Mouse (Mus musculus): ENCODE results near the gene Cep152. TPM values are rescaled to one million over a fixed set of nuclear protein-coding genes. Genes with fewer than 3 reads are reported as not detected.

The Cep152 gene
- polyA plus RNA-seq, 1 experiment from 2014 or later: 3.2 TPM

GRCm38 (mm10) chr2:125662517-125662916 is 37.6 kb upstream of the Cep152 start:
- WGBS: 94% methylated on average over 3 of the region's 3 CpGs
- no peaks in the 10 kb centered on the region for H3K4me1 ChIP-seq (ENCODE audit: control insufficient read depth, insufficient read depth, low read length)
- no peak overlapping the region for H3K4me2 ChIP-seq (ENCODE audit: low read length)
- no peak overlapping the region for H3K9ac ChIP-seq (ENCODE audit: low read length)
- H3K4me3 ChIP-seq (ENCODE audit: low read depth, low read length): no peak overlapping the region
- ATAC-seq: no peak
- no peaks in the 10 kb centered on the region for H3K36me3 ChIP-seq (ENCODE audit: control insufficient read depth, insufficient read depth, low read length)
- no peaks in the 10 kb centered on the region for H3K27me3 ChIP-seq (replicated peaks; ENCODE audit: control insufficient read depth, insufficient read depth, low read length)
- no peak for DNase-seq (ENCODE audit: low spot score)
- H3K27ac ChIP-seq (ENCODE audit: low read depth, low read length): no peak overlapping the region
- H3K9me3 ChIP-seq (replicated peaks; ENCODE audit: control insufficient read depth, low read length): no peaks in the 10 kb centered on the region

- no peak overlapping the region for H3K27ac ChIP-seq (ENCODE audit: low read depth, low read length)
- DNase-seq (ENCODE audit: low spot score) (no peak), ATAC-seq (no peak)
- no peaks in the 10 kb centered on the region for H3K9me3 ChIP-seq (replicated peaks; ENCODE audit: control insufficient read depth, low read length)
- peak overlapping the region; percentile 49 for H3K4me2 ChIP-seq (ENCODE audit: low read length)
- H3K36me3 ChIP-seq (ENCODE audit: control insufficient read depth, insufficient read depth, low read length): no peaks in the 10 kb centered on the region
- no peak overlapping the region for H3K4me3 ChIP-seq (ENCODE audit: low read depth, low read length)
- WGBS: 78% methylated on average over 4 of the region's 4 CpGs
- H3K9ac ChIP-seq (ENCODE audit: low read length): no peak overlapping the region
- no peaks in the 10 kb centered on the region for H3K4me1 ChIP-seq (ENCODE audit: control insufficient read depth, insufficient read depth, low read length)
- no peaks in the 10 kb centered on the region for H3K27me3 ChIP-seq (replicated peaks; ENCODE audit: control insufficient read depth, insufficient read depth, low read length)
Measured at GRCm38 (mm10) chr2:125661156-125661555, 36.2 kb upstream of the Cep152 start.

GRCm38 (mm10) chr2:125660537-125661130 is 35.7 kb upstream of the Cep152 start:
- Histone ChIP-seq H3K36me3 (ENCODE audit: control insufficient read depth, insufficient read depth, low read length) (no peaks in the 10 kb centered on the region), H3K9ac (ENCODE audit: low read length) (0 out of 2 replicates have a peak overlapping the region, but pooled peaks have one; percentile 30), H3K27me3 (replicated peaks; ENCODE audit: control insufficient read depth, insufficient read depth, low read length) (no peaks in the 10 kb centered on the region), H3K9me3 (replicated peaks; ENCODE audit: control insufficient read depth, low read length) (no peaks in the 10 kb centered on the region), H3K4me1 (ENCODE audit: control insufficient read depth, insufficient read depth, low read length) (no peaks in the 10 kb centered on the region), H3K4me2 (ENCODE audit: low read length) (peak overlapping the region; percentile 49), H3K27ac (ENCODE audit: low read depth, low read length) (no peak overlapping the region), H3K4me3 (ENCODE audit: low read depth, low read length) (peak overlapping the region; percentile 9; the same call in 1 of the 2 replicates)
- ATAC-seq (peak; percentile 47; the same call in 1 of the 2 replicates), DNase-seq (ENCODE audit: low spot score) (no peak)
- WGBS: 46% methylated on average over 20 of the region's 20 CpGs

GRCm38 (mm10) chr2:125659823-125660536 is 35.1 kb upstream of the Cep152 start:
- 15% methylated on average over 10 of the region's 10 CpGs for WGBS
- H3K27me3 ChIP-seq (replicated peaks; ENCODE audit: control insufficient read depth, insufficient read depth, low read length): no peaks in the 10 kb centered on the region
- peak; percentile 86 for ATAC-seq
- no peak overlapping the region for H3K27ac ChIP-seq (ENCODE audit: low read depth, low read length)
- DNase-seq (ENCODE audit: low spot score): peak; percentile 91
- no peaks in the 10 kb centered on the region for H3K9me3 ChIP-seq (replicated peaks; ENCODE audit: control insufficient read depth, low read length)
- 0 out of 2 replicates have a peak overlapping the region, but pooled peaks have one; percentile 30 for H3K9ac ChIP-seq (ENCODE audit: low read length)
- peak overlapping the region; percentile 9; the same call in 1 of the 2 replicates for H3K4me3 ChIP-seq (ENCODE audit: low read depth, low read length)
- H3K4me1 ChIP-seq (ENCODE audit: control insufficient read depth, insufficient read depth, low read length): no peaks in the 10 kb centered on the region
- H3K4me2 ChIP-seq (ENCODE audit: low read length): peak overlapping the region; percentile 49
- H3K36me3 ChIP-seq (ENCODE audit: control insufficient read depth, insufficient read depth, low read length): no peaks in the 10 kb centered on the region

GRCm38 (mm10) chr2:125655391-125655790 is 30.5 kb upstream of the Cep152 start:
- WGBS: 92% methylated on average over 9 of the region's 9 CpGs
- H3K4me1 ChIP-seq (ENCODE audit: control insufficient read depth, insufficient read depth, low read length): no peaks in the 10 kb centered on the region
- DNase-seq (ENCODE audit: low spot score) (no peak), ATAC-seq (no peak)
- H3K27ac ChIP-seq (ENCODE audit: low read depth, low read length): no peak overlapping the region
- no peak overlapping the region for H3K9ac ChIP-seq (ENCODE audit: low read length)
- no peaks in the 10 kb centered on the region for H3K27me3 ChIP-seq (replicated peaks; ENCODE audit: control insufficient read depth, insufficient read depth, low read length)
- H3K4me2 ChIP-seq (ENCODE audit: low read length): no peak overlapping the region
- H3K9me3 ChIP-seq (replicated peaks; ENCODE audit: control insufficient read depth, low read length): no peaks in the 10 kb centered on the region
- H3K4me3 ChIP-seq (ENCODE audit: low read depth, low read length): no peak overlapping the region
- H3K36me3 ChIP-seq (ENCODE audit: control insufficient read depth, insufficient read depth, low read length): no peaks in the 10 kb centered on the region

- H3K27me3 ChIP-seq (replicated peaks; ENCODE audit: control insufficient read depth, insufficient read depth, low read length): no peaks in the 10 kb centered on the region
- no peak overlapping the region for H3K4me2 ChIP-seq (ENCODE audit: low read length)
- H3K4me1 ChIP-seq (ENCODE audit: control insufficient read depth, insufficient read depth, low read length): no peaks in the 10 kb centered on the region
- no peak for DNase-seq (ENCODE audit: low spot score)
- WGBS: 95% methylated on average over 2 of the region's 2 CpGs
- no peak overlapping the region for H3K27ac ChIP-seq (ENCODE audit: low read depth, low read length)
- H3K9me3 ChIP-seq (replicated peaks; ENCODE audit: control insufficient read depth, low read length): no peaks in the 10 kb centered on the region
- no peak overlapping the region for H3K4me3 ChIP-seq (ENCODE audit: low read depth, low read length)
- no peaks in the 10 kb centered on the region for H3K36me3 ChIP-seq (ENCODE audit: control insufficient read depth, insufficient read depth, low read length)
- no peak for ATAC-seq
- H3K9ac ChIP-seq (ENCODE audit: low read length): no peak overlapping the region
Measured at GRCm38 (mm10) chr2:125653286-125653685, 28.4 kb upstream of the Cep152 start.

- 49% methylated on average over 8 of the region's 8 CpGs for WGBS
- Histone ChIP-seq H3K4me3 (ENCODE audit: low read depth, low read length) (no peak overlapping the region), H3K4me2 (ENCODE audit: low read length) (no peak overlapping the region), H3K36me3 (ENCODE audit: control insufficient read depth, insufficient read depth, low read length) (no peaks in the 10 kb centered on the region), H3K4me1 (ENCODE audit: control insufficient read depth, insufficient read depth, low read length) (no peaks in the 10 kb centered on the region), H3K9me3 (replicated peaks; ENCODE audit: control insufficient read depth, low read length) (no peaks in the 10 kb centered on the region), H3K27ac (ENCODE audit: low read depth, low read length) (no peak overlapping the region), H3K27me3 (replicated peaks; ENCODE audit: control insufficient read depth, insufficient read depth, low read length) (no peaks in the 10 kb centered on the region), H3K9ac (ENCODE audit: low read length) (no peak overlapping the region)
- DNase-seq (ENCODE audit: low spot score): no peak
- ATAC-seq: no peak
Measured at GRCm38 (mm10) chr2:125651563-125651962, 26.6 kb upstream of the Cep152 start.

- no peak for ATAC-seq
- H3K27me3 ChIP-seq (replicated peaks; ENCODE audit: control insufficient read depth, insufficient read depth, low read length): no peaks in the 10 kb centered on the region
- H3K36me3 ChIP-seq (ENCODE audit: control insufficient read depth, insufficient read depth, low read length): no peaks in the 10 kb centered on the region
- no peaks in the 10 kb centered on the region for H3K4me1 ChIP-seq (ENCODE audit: control insufficient read depth, insufficient read depth, low read length)
- DNase-seq (ENCODE audit: low spot score): no peak
- no peaks in the 10 kb centered on the region for H3K9me3 ChIP-seq (replicated peaks; ENCODE audit: control insufficient read depth, low read length)
- no peak overlapping the region for H3K4me3 ChIP-seq (ENCODE audit: low read depth, low read length)
- no peak overlapping the region for H3K27ac ChIP-seq (ENCODE audit: low read depth, low read length)
- no peak overlapping the region for H3K4me2 ChIP-seq (ENCODE audit: low read length)
- H3K9ac ChIP-seq (ENCODE audit: low read length): no peak overlapping the region
- WGBS: 93% methylated on average over 14 of the region's 14 CpGs
Measured at GRCm38 (mm10) chr2:125650742-125651352, 25.9 kb upstream of the Cep152 start.

- Histone ChIP-seq H3K9ac (ENCODE audit: low read length) (no peak overlapping the region), H3K27me3 (replicated peaks; ENCODE audit: control insufficient read depth, insufficient read depth, low read length) (no peaks in the 10 kb centered on the region), H3K4me1 (ENCODE audit: control insufficient read depth, insufficient read depth, low read length) (no peaks in the 10 kb centered on the region), H3K27ac (ENCODE audit: low read depth, low read length) (no peak overlapping the region), H3K4me2 (ENCODE audit: low read length) (no peak overlapping the region), H3K9me3 (replicated peaks; ENCODE audit: control insufficient read depth, low read length) (no peaks in the 10 kb centered on the region), H3K36me3 (ENCODE audit: control insufficient read depth, insufficient read depth, low read length) (no peaks in the 10 kb centered on the region), H3K4me3 (ENCODE audit: low read depth, low read length) (no peak overlapping the region)
- ATAC-seq: no peak
- WGBS: 94% methylated on average over 5 of the region's 5 CpGs
- no peak for DNase-seq (ENCODE audit: low spot score)
Measured at GRCm38 (mm10) chr2:125650038-125650437, 25.1 kb upstream of the Cep152 start.

Measured in forebrain, embryonic 14.5 days (tissue).